Mouse (Mus musculus) thymus, adult 2 months (tissue): ENCODE data around the gene Ptger2. TPM values are rescaled to one million over a fixed set of nuclear protein-coding genes. Genes with fewer than 3 reads are reported as not detected.

Source experiments
- DNase-seq: peaks from one replicate; pipeline ENCODE4 v3.0.0; 2021
- H3K27ac ChIP-seq: fragments of 200-500 bp; 2 replicates; pipeline ENCODE4 v1.5.1; 2012; ENCODE audit warnings: low read length, control low read depth; ENCODE audit not compliant: control insufficient read depth, insufficient read depth
- H3K27me3 ChIP-seq: fragments of 200-500 bp; 2 replicates; pipeline ENCODE4 v1.6.1; 2012; ENCODE audit warnings: mild to moderate bottlenecking, low read length, moderate library complexity, mixed read lengths; ENCODE audit not compliant: control insufficient read depth, insufficient read depth
- H3K36me3 ChIP-seq: fragments of 200-500 bp; 2 replicates; pipeline ENCODE4 v1.6.1; 2012; ENCODE audit warnings: mild to moderate bottlenecking, low read length, moderate library complexity; ENCODE audit not compliant: control insufficient read depth, insufficient read depth
- H3K4me1 ChIP-seq: fragments of 200-500 bp; replicated peaks from 2 replicates; pipeline ENCODE4 v1.6.1; 2012; ENCODE audit warnings: low read length; ENCODE audit not compliant: control insufficient read depth, insufficient read depth
- H3K4me3 ChIP-seq: fragments of 200-500 bp; 2 replicates; pipeline ENCODE4 v1.5.1; 2012; ENCODE audit warnings: mild to moderate bottlenecking, low read length, control low read depth, moderate library complexity; ENCODE audit not compliant: control insufficient read depth, insufficient read depth
- CTCF ChIP-seq: fragments of 200-500 bp; IDR thresholded peaks from 2 replicates; pipeline ENCODE4 v1.5.1; 2012; ENCODE audit warnings: mild to moderate bottlenecking, control low read depth, low read length, moderate library complexity, borderline replicate concordance; ENCODE audit not compliant: control insufficient read depth, poor library complexity, insufficient read depth; ENCODE audit errors: extremely low read depth
- POLR2A ChIP-seq: fragments of 200-500 bp; IDR thresholded peaks from 2 replicates; pipeline ENCODE4 v1.6.1; 2012; ENCODE audit warnings: mild to moderate bottlenecking, low read length, control low read depth, moderate library complexity; ENCODE audit not compliant: control insufficient read depth, poor library complexity, insufficient read depth; ENCODE audit errors: extremely low read depth
- WGBS: fragments of 180-500 bp; shearing (Covaris S2); methylation state at CpG from one replicate; pipeline ENCODE4 v1.1.7; 2018; 5-methylcytosine and 5-hydroxymethylcytosine counted together
- polyA plus RNA-seq: library from polyadenylated mRNA; depleted of rRNA; stranded (reverse); fragments of >200 nt; gene quantifications from 2 replicates; pipeline ENCODE4 v1.2.3, GENCODE M21; 2012

Gene Ptger2
- polyA plus RNA-seq, 1 experiment, result 2.1 TPM

- WGBS, result 3% methylated on average over 14 of the region's 14 CpGs
- peaks cover 16% of the 10 kb centered on the region for H3K4me1 ChIP-seq
- H3K36me3 ChIP-seq, result no peaks in the 10 kb centered on the region
- no peak overlapping the region for H3K27ac ChIP-seq
- TF ChIP-seq CTCF, result peak; percentile 52; the same call in 1 of the 2 replicates
- no peak for TF ChIP-seq POLR2A
- DNase-seq, result peak; percentile 65
- H3K27me3 ChIP-seq, result no peaks in the 10 kb centered on the region
- H3K4me3 ChIP-seq, result peak overlapping the region; percentile 53
Observed at GRCm38 (mm10) chr14:44988456-44989016, 541 bp downstream of the Ptger2 start.

GRCm38 (mm10) chr14:44989017-44989721, 1.2 kb downstream of the Ptger2 start:
- TF ChIP-seq POLR2A (no peak), CTCF (no peak)
- DNase-seq, result peak; percentile 33
- Histone ChIP-seq H3K4me1 (peaks cover 16% of the 10 kb centered on the region), H3K4me3 (peak overlapping the region; percentile 53), H3K36me3 (no peaks in the 10 kb centered on the region), H3K27me3 (no peaks in the 10 kb centered on the region), H3K27ac (no peak overlapping the region)
- WGBS, result 1% methylated on average over 45 of the region's 45 CpGs

- Histone ChIP-seq H3K27ac (no peak overlapping the region), H3K27me3 (no peaks in the 10 kb centered on the region), H3K4me1 (peaks cover 16% of the 10 kb centered on the region), H3K4me3 (peak overlapping the region; percentile 53), H3K36me3 (no peaks in the 10 kb centered on the region)
- peak; percentile 9 for DNase-seq
- 24% methylated on average over 4 of the region's 4 CpGs for WGBS
- TF ChIP-seq CTCF, result no peak
- no peak for TF ChIP-seq POLR2A
Observed at GRCm38 (mm10) chr14:44989751-44990150, 1.8 kb downstream of the Ptger2 start.

- TF ChIP-seq POLR2A (no peak), CTCF (no peak)
- Histone ChIP-seq H3K27me3 (no peaks in the 10 kb centered on the region), H3K36me3 (no peaks in the 10 kb centered on the region), H3K4me1 (peaks cover 4% of the 10 kb centered on the region), H3K4me3 (no peak overlapping the region), H3K27ac (no peak overlapping the region)
- DNase-seq, result no peak
Observed at GRCm38 (mm10) chr14:44994337-44994736, 6.3 kb downstream of the Ptger2 start.

GRCm38 (mm10) chr14:45000086-45000769, 12.2 kb downstream of the Ptger2 start:
- H3K4me1 ChIP-seq, result no peaks in the 10 kb centered on the region
- H3K27ac ChIP-seq, result no peak overlapping the region
- WGBS, result 97% methylated on average over 3 of the region's 3 CpGs
- no peaks in the 10 kb centered on the region for H3K36me3 ChIP-seq
- TF ChIP-seq POLR2A, result no peak
- TF ChIP-seq CTCF, result no peak
- H3K4me3 ChIP-seq, result no peak overlapping the region
- H3K27me3 ChIP-seq, result no peaks in the 10 kb centered on the region
- DNase-seq, result no peak

- Histone ChIP-seq H3K4me1 (no peaks in the 10 kb centered on the region), H3K27ac (no peak overlapping the region), H3K36me3 (no peaks in the 10 kb centered on the region), H3K27me3 (no peaks in the 10 kb centered on the region), H3K4me3 (no peak overlapping the region)
- no peak for DNase-seq
- 32% methylated on average over 4 of the region's 4 CpGs for WGBS
- TF ChIP-seq POLR2A, result no peak
- no peak for TF ChIP-seq CTCF
Observed at GRCm38 (mm10) chr14:45005698-45006283, 17.8 kb downstream of the Ptger2 start.
